Mouse (Mus musculus): ENCODE measurements around the gene Foxe1.

- no peak for TF ChIP-seq CTCF (IDR thresholded peaks at IDR 0.05; ENCODE audit: insufficient read depth, low read depth, low read length)
- no peak for TF ChIP-seq POLR2A (IDR thresholded peaks at IDR 0.05; ENCODE audit: insufficient read depth, low read depth, low read length)
Observed at GRCm38 (mm10) chr4:46347141-46347540, 3.7 kb downstream of the Foxe1 start.
